Mouse (Mus musculus) limb, embryonic 11.5 days (tissue): Measurements from ENCODE around the gene Tbc1d4. TPM values are rescaled to one million over a fixed set of nuclear protein-coding genes. Genes with fewer than 3 reads are reported as not detected.

ENCODE experiments used
- ATAC-seq: fragments of 200-750 bp; cut with Nextera tagmentation; 2 replicates; pipeline ENCODE4 v1.8.0; 2017; ENCODE audit warnings: low read depth; ENCODE audit not compliant: insufficient number of reproducible peaks, low FRiP score, low TSS enrichment
- DNase-seq: peaks from one replicate; pipeline ENCODE4 v3.0.0-alpha.2; 2015; ENCODE audit warnings: low spot score
- H3K27ac ChIP-seq: fragments of 300-500 bp; sonication (generic); replicated peaks from 2 replicates; pipeline ENCODE4 v1.5.1; 2014; ENCODE audit warnings: low read depth, mild to moderate bottlenecking, low read length
- H3K27me3 ChIP-seq: fragments of 300-500 bp; sonication (generic); 2 replicates; pipeline ENCODE4 v1.6.1; 2014; ENCODE audit warnings: mild to moderate bottlenecking, low read length, mixed read lengths; ENCODE audit not compliant: control insufficient read depth, insufficient read depth
- H3K36me3 ChIP-seq: fragments of 300-500 bp; sonication (generic); 2 replicates; pipeline ENCODE4 v1.6.1; 2014; ENCODE audit warnings: mild to moderate bottlenecking, low read length, moderate library complexity, mixed read lengths; ENCODE audit not compliant: control insufficient read depth, insufficient read depth
- H3K4me1 ChIP-seq: fragments of 300-500 bp; sonication (generic); 2 replicates; pipeline ENCODE4 v1.6.1; 2014; ENCODE audit warnings: low read length, mixed read lengths; ENCODE audit not compliant: control insufficient read depth, insufficient read depth
- H3K4me2 ChIP-seq: fragments of 300-500 bp; sonication (generic); 2 replicates; pipeline ENCODE4 v1.6.1; 2014; ENCODE audit warnings: low read depth, mild to moderate bottlenecking, moderate library complexity; ENCODE audit not compliant: severe bottlenecking
- H3K4me3 ChIP-seq: fragments of 300-500 bp; sonication (generic); 2 replicates; pipeline ENCODE4 v1.5.1; 2014; ENCODE audit warnings: low read depth, low read length
- H3K9ac ChIP-seq: fragments of 300-500 bp; sonication (generic); 2 replicates; pipeline ENCODE4 v1.6.1; 2014; ENCODE audit warnings: mild to moderate bottlenecking, low read length
- H3K9me3 ChIP-seq: fragments of 300-500 bp; sonication (generic); 2 replicates; pipeline ENCODE4 v1.6.1; 2016; ENCODE audit warnings: low read length; ENCODE audit not compliant: control insufficient read depth
- WGBS: fragments of 180-500 bp; shearing (Covaris S2); extraction: QIAGEN DNeasy Blood & Tissue Kit; methylation state at CpG from one replicate; pipeline ENCODE4 v1.1.7; 2014; 5-methylcytosine and 5-hydroxymethylcytosine counted together
- polyA plus RNA-seq: library from polyadenylated mRNA; unstranded; fragments of >200 nt; fragmentation: Nextera tagmentation; extraction: Ambion mirVana; gene quantifications from 2 replicates; pipeline ENCODE4 v1.2.1, GENCODE M21; 2014

Gene Tbc1d4
- polyA plus RNA-seq, 1 experiment from 2014 or later: 6.3 TPM

GRCm38 (mm10) chr14:101437925-101438324 is 171.1 kb downstream of the Tbc1d4 start:
- Histone ChIP-seq H3K27ac (no peak overlapping the region), H3K9me3 (no peaks in the 10 kb centered on the region), H3K4me3 (no peak overlapping the region), H3K36me3 (no peaks in the 10 kb centered on the region), H3K4me2 (no peak overlapping the region), H3K9ac (no peak overlapping the region), H3K27me3 (no peaks in the 10 kb centered on the region), H3K4me1 (no peaks in the 10 kb centered on the region)
- no peak for DNase-seq
- WGBS: 92% methylated on average over 3 of the region's 3 CpGs
- ATAC-seq: no peak

GRCm38 (mm10) chr14:101430536-101430935 is 178.5 kb downstream of the Tbc1d4 start:
- 87% methylated on average over 5 of the region's 5 CpGs for WGBS
- Histone ChIP-seq H3K27ac (no peak overlapping the region), H3K36me3 (no peaks in the 10 kb centered on the region), H3K9ac (no peak overlapping the region), H3K9me3 (no peaks in the 10 kb centered on the region), H3K4me3 (no peak overlapping the region), H3K4me1 (no peaks in the 10 kb centered on the region), H3K4me2 (no peak overlapping the region), H3K27me3 (no peaks in the 10 kb centered on the region)
- no peak for ATAC-seq
- no peak for DNase-seq

GRCm38 (mm10) chr14:101428805-101429516 is 180.0 kb downstream of the Tbc1d4 start:
- H3K27ac ChIP-seq: no peak overlapping the region
- no peak for ATAC-seq
- 45% methylated on average over 3 of the region's 3 CpGs for WGBS
- H3K9me3 ChIP-seq: no peaks in the 10 kb centered on the region
- no peaks in the 10 kb centered on the region for H3K27me3 ChIP-seq
- H3K4me3 ChIP-seq: no peak overlapping the region
- no peak for DNase-seq
- H3K36me3 ChIP-seq: no peaks in the 10 kb centered on the region
- H3K4me1 ChIP-seq: no peaks in the 10 kb centered on the region
- no peak overlapping the region for H3K4me2 ChIP-seq
- no peak overlapping the region for H3K9ac ChIP-seq

GRCm38 (mm10) chr14:101417679-101418078 is 191.3 kb downstream of the Tbc1d4 start:
- DNase-seq: no peak
- H3K36me3 ChIP-seq: no peaks in the 10 kb centered on the region
- no peaks in the 10 kb centered on the region for H3K9me3 ChIP-seq
- no peak overlapping the region for H3K9ac ChIP-seq
- H3K27ac ChIP-seq: no peak overlapping the region
- no peaks in the 10 kb centered on the region for H3K4me1 ChIP-seq
- WGBS: 69% methylated on average over 2 of the region's 2 CpGs
- H3K4me3 ChIP-seq: no peak overlapping the region
- no peak overlapping the region for H3K4me2 ChIP-seq
- no peaks in the 10 kb centered on the region for H3K27me3 ChIP-seq
- no peak for ATAC-seq

Other genes starting within 250 kb of the Tbc1d4 start
- gene Commd6, start 31.5 kb upstream of the Tbc1d4 start, polyA plus RNA-seq: 80.2 and 88.8 TPM in 2 replicates
- gene Uchl3, start 44.8 kb upstream of the Tbc1d4 start, polyA plus RNA-seq: 165 and 174 TPM in 2 replicates
- gene Gm9922, start 120.6 kb upstream of the Tbc1d4 start, polyA plus RNA-seq: 0.80 and 1.5 TPM in 2 replicates
- 6.5 and 7.1 TPM in 2 replicates for gene Lmo7, start 120.8 kb upstream of the Tbc1d4 start, polyA plus RNA-seq